Mouse (Mus musculus) gastrocnemius, adult 2 months (tissue): ENCODE measurements around the gene Top1. TPM values are rescaled to one million over a fixed set of nuclear protein-coding genes. Genes with fewer than 3 reads are reported as not detected.

ENCODE experiments used
- DNase-seq: peaks from one replicate; pipeline ENCODE4 v3.0.0; 2022
- H3K27ac ChIP-seq: fragments of 200-600 bp; 2 replicates; pipeline ENCODE4 v1.8.1; 2022; ENCODE audit warnings: mild to moderate bottlenecking
- H3K4me3 ChIP-seq: fragments of 200-600 bp; 2 replicates; pipeline ENCODE4 v1.8.1; 2022; ENCODE audit warnings: mild to moderate bottlenecking, moderate library complexity
- CTCF ChIP-seq: fragments of 200-600 bp; IDR thresholded peaks from 2 replicates; pipeline ENCODE4 v1.8.1; 2022; ENCODE audit warnings: antibody characterized with exemption, mild to moderate bottlenecking, moderate library complexity
- intact Hi-C: fragments of 180-260 bp; cut with DNase I; formaldehyde crosslinking; loops from one replicate; pipeline ENCODE4 v1.15.1; 2025
- total RNA-seq, 2 experiments: library from RNA; stranded (reverse); gene quantifications; 2 replicates each; pipeline ENCODE4 v1.2.3; 2021

Top1 gene
- total RNA-seq, 2 experiments from 2014 or later, result 39.5 to 53.2 TPM

DNA sequence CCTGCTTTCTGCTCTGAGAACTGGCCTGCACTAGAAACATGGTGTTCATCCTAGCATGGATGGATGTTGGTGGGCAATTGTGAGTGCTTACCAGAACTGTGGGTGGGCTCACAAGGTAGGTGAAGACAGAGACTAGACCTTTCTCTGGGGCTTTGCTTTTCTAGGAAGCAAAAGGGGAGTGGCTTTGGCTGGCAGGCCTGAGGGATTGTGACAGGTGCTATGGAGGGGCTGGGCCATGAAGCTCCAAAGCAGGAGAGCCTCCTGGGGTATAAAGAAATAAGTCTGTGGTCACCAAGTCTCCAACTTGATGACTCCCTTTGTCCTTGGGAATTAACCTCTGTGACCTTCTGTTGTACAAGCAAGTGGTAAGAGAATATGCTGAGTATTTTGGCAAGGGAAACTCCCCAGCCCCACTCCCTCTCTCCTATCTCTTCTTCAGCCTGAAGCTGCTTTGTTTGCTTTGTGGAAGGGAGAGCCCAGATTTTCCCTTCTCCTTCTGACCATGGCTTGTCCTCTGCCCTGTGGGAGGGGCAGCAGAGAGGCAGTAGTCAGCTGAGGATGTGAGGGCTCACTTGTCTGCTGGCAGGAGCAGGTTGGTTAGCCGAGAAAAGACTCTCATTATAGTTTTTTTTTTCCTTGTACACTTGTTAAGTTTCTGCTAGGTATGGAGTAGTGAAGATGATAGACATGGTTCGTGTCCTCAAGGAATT, 94.1 kb downstream of the Top1 start:
- DNase-seq, result peak; percentile 62
- intact Hi-C loops, result no loop called here
- H3K27ac ChIP-seq, result peak overlapping the region; percentile 94
- no peak for TF ChIP-seq CTCF
- H3K4me3 ChIP-seq, result peak overlapping the region; percentile 23

GRCm38 (mm10) chr2:160740521-160741156, 95.0 kb downstream of the Top1 start:
- H3K27ac ChIP-seq, result peak overlapping the region; percentile 94
- intact Hi-C loops, result no loop called here
- no peak for DNase-seq
- H3K4me3 ChIP-seq, result peak overlapping the region; percentile 29
- TF ChIP-seq CTCF, result no peak

DNA sequence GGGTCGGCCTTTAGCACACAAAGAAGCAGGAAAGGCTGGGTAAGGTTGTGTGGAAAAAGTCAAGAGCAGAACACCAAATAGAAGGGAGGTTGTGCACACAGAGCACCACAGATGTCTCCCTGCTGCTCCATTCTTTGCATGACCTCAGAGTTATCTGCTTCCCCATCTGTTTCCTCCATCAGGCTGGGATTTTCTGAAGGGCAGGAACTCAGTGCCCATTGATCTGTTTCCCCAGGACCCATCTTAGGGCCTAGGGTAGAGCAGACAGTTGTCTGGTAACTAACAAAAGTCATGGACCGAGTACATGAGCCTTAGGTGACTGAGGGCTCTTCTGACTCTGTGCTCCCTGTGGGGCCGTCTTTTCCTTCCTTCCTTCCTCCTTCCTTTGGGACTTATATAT, 95.9 kb downstream of the Top1 start:
- no peak for TF ChIP-seq CTCF
- no peak for DNase-seq
- intact Hi-C loops, result no loop called here
- Histone ChIP-seq H3K27ac (peak overlapping the region; percentile 94), H3K4me3 (no peak overlapping the region; the same call in 1 of the 2 replicates)

DNA sequence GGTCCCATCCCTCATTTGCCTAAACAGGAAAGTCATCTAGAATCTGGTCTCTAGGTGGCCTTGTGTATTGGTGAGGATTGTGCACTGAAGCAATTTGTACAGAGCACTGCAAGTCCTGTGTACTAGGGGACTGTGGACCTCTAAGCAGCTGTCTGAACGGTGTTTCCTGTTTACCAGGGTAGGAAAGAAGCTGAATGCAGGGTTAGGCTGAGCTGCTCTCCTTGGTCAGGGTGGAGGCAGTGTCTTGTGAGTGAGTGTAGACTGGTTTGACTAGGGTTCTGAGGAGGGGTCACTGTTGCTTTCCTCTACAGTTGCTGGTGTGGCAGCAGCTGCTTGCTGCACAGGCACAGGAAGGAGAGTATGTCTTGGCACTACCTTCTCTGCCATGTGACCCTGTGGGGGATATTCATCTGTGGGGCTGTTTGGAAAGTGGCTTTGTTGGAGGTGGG, 96.5 kb downstream of the Top1 start:
- peak overlapping the region; percentile 9; the same call in 1 of the 2 replicates for H3K4me3 ChIP-seq

DNA sequence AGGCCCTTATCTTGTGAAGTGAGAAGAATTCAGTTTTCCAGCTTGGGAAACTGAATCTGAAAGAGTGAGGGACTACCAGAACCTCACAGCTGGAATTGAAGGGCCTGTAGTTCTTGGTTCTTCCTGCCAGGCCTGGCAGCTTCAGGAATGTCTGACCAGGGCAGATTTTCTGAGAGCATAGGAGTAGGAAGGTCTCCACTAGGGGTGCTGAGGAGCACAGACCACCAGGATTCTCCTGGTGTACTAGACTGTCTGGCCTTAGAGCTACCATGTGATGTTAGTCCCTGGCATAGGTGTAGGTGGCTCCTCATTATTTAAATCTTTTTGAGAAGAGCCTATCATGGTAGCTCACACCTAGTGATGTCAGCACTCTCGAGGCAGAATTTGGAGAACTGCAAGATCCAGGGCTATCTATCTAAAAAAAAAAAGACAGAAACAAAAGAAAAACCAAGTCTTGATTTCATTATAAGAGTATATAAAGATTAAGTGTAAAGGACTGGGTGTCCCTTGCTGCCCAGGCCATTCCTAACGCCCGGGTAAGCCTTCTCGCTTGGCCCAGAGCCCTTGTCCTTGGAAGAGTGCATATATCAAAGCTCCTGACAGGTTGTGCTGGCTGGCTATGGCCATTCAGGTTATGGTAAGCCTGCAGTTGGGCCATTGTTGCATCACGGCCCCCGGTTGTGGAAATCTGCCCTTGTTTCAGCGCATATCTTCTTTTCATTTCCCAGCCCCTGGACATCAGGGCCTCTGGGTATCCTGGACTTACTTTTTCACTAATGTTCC, 98.5 kb downstream of the Top1 start:
- H3K27ac ChIP-seq, result peak overlapping the region; percentile 94
- DNase-seq, result peak; percentile 81

More for the DNA sequence above, 96.5 kb downstream of the Top1 start:
- no peak for DNase-seq
- intact Hi-C loops, result no loop called here
- TF ChIP-seq CTCF, result no peak
- H3K27ac ChIP-seq, result peak overlapping the region; percentile 94

GRCm38 (mm10) chr2:160744823-160745210, 99.1 kb downstream of the Top1 start:
- peak; percentile 65 for DNase-seq
- peak overlapping the region; percentile 94 for H3K27ac ChIP-seq
- H3K4me3 ChIP-seq, result no peak overlapping the region
- TF ChIP-seq CTCF, result no peak
- intact Hi-C loops, result no loop called here

More for the DNA sequence above, 98.5 kb downstream of the Top1 start:
- intact Hi-C loops, result no loop called here
- peak; percentile 80 for TF ChIP-seq CTCF
- no peak overlapping the region for H3K4me3 ChIP-seq

DNA sequence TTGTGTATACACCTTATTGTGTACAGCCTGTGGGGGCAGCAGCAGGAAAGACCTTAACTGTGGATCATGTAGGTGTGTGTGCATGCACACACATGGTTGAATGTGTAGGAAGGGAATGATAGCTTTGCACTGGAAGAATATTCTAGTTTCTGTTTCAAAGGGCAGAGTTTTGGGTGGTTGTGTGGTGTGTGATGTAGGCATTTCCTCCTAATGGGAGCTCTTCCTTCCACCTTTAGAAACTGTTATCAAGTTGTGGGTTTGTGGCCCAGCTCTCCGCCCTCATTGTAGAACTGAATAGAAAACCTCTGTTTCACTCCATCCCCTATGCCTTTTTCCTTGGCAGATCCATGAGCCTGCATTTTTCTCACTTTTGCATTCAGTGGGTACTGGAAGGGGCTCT, 99.8 kb downstream of the Top1 start:
- intact Hi-C loops, result no loop called here
- no peak for DNase-seq
- TF ChIP-seq CTCF, result no peak
- no peak overlapping the region for H3K4me3 ChIP-seq
- peak overlapping the region; percentile 94 for H3K27ac ChIP-seq

DNA sequence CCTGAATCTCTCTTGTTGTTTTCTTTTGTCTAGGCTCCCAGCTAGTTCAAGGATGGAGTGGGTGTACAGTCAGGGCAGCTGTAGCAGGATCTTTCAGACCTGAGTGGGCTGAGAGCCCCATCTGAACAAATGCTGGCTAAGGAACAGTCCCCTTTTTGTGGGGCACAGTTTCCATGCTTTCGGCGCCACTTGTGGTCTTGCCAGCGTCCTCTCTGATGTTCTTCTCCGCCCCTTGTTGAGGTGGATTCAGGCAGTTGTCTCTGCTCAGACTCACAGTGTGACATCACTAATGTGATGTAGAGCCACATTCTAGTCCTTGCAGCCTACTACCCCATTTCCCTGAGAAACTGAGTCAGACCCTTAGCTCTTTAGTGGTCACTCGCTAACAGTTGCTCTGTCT, 100.9 kb downstream of the Top1 start:
- intact Hi-C loops, result no loop called here
- no peak for DNase-seq
- Histone ChIP-seq H3K27ac (peak overlapping the region; percentile 94), H3K4me3 (no peak overlapping the region)
- TF ChIP-seq CTCF, result no peak

GRCm38 (mm10) chr2:160747075-160747474, 101.4 kb downstream of the Top1 start:
- no peak for DNase-seq
- Histone ChIP-seq H3K4me3 (no peak overlapping the region), H3K27ac (peak overlapping the region; percentile 94; the same call in 1 of the 2 replicates)
- intact Hi-C loops, result no loop called here
- TF ChIP-seq CTCF, result no peak

- DNase-seq, result peak; percentile 10
- intact Hi-C loops, result no loop called here
- H3K27ac ChIP-seq, result no peak overlapping the region
These were observed 111.0 kb downstream of the Top1 start for GRCm38 (mm10) chr2:160756583-160757203.

DNA sequence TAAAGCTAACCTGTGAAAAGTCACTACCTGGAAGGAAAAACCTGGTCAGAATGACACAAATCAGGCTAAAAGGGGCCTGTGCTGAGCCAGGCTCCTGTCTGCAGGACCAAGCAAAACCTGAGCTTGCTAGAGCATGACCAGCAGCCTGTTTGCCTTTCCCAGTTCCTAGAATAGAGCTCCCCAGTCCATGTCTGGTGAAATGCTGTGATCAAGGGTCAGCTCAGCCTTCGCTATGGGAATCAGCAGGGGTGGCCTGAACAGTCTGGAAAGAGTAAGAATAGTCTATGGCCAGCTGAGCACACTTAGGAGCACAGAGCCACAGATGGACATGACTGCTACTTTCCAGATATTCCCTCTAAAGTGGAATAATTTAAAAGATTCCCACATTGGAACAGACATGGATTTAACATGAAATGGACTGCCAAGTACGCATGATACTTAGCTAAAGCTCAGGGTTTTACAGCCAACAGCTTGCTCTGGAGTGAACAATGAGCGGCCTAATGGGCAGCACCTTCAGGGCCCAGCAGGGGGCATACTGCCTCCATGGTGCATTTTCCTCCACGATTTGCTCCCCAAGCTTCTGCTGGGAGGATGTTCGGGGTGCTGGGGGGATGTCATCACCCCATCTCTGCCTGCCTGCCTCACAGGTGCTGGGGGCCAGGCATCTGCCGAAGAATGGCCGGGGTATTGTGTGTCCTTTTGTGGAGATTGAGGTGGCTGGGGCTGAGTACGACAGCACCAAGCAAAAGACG, 114.9 kb downstream of the Top1 start:
- intact Hi-C loops, result loop anchor here (1.0 to 5.0 kb wide), 2 partner anchors 42 to 125 kb away; no protein-coding TSS in a partner anchor
- Histone ChIP-seq H3K4me3 (no peak overlapping the region), H3K27ac (peak overlapping the region; percentile 44; the same call in 1 of the 2 replicates)
- DNase-seq, result peak; percentile 69
- TF ChIP-seq CTCF, result no peak; the same call in 1 of the 2 replicates

More at GRCm38 (mm10) chr2:160756583-160757203, 111.0 kb downstream of the Top1 start:
- no peak overlapping the region for H3K4me3 ChIP-seq
- no peak for TF ChIP-seq CTCF
